Mouse (Mus musculus) midbrain, embryonic 13.5 days (tissue): ENCODE measurements at regions not wholly inside any gene's neighbourhood (a gene's known extent, or its start where the extent isn't known, plus 50 kb on each side); places are given as distances from the start of the nearest gene placed in this dataset.

Experiments
- ATAC-seq: fragments of 200-750 bp; cut with Nextera tagmentation; 2 replicates; pipeline ENCODE4 v1.8.0; 2017; ENCODE audit warnings: mild to moderate bottlenecking, moderate TSS enrichment, moderate library complexity
- H3K27ac ChIP-seq: fragments of 300-500 bp; sonication (generic); 2 replicates; pipeline ENCODE4 v1.5.1; 2015; ENCODE audit warnings: inconsistent platforms, mild to moderate bottlenecking, moderate library complexity
- H3K27me3 ChIP-seq: fragments of 300-500 bp; sonication (generic); 2 replicates; pipeline ENCODE4 v1.6.1; 2015; ENCODE audit warnings: mild to moderate bottlenecking, inconsistent platforms
- H3K36me3 ChIP-seq: fragments of 300-500 bp; sonication (generic); 2 replicates; pipeline ENCODE4 v1.6.1; 2015; ENCODE audit warnings: mild to moderate bottlenecking, inconsistent platforms
- H3K4me1 ChIP-seq: fragments of 300-500 bp; sonication (generic); replicated peaks from 2 replicates; pipeline ENCODE4 v1.6.1; 2015; ENCODE audit warnings: inconsistent platforms
- H3K4me2 ChIP-seq: fragments of 300-500 bp; sonication (generic); replicated peaks from 2 replicates; pipeline ENCODE4 v1.6.1; 2015; ENCODE audit warnings: moderate library complexity, mild to moderate bottlenecking, inconsistent platforms
- H3K4me3 ChIP-seq: fragments of 300-500 bp; sonication (generic); replicated peaks from 2 replicates; pipeline ENCODE4 v1.5.1; 2015; ENCODE audit warnings: mild to moderate bottlenecking, inconsistent platforms
- H3K9ac ChIP-seq: fragments of 300-500 bp; sonication (generic); replicated peaks from 2 replicates; pipeline ENCODE4 v1.6.1; 2015; ENCODE audit warnings: mild to moderate bottlenecking, inconsistent platforms
- H3K9me3 ChIP-seq: fragments of 300-500 bp; sonication (generic); 2 replicates; pipeline ENCODE4 v1.6.1; 2016; ENCODE audit warnings: mild to moderate bottlenecking, inconsistent platforms
- WGBS: fragments of 180-500 bp; shearing (Covaris S2); methylation state at CpG from one replicate; pipeline ENCODE4 v1.1.7; 2015; 5-methylcytosine and 5-hydroxymethylcytosine counted together

GRCm38 (mm10) chr4:99394244-99394643, 98.5 kb downstream of the Gm12689 start:
- Histone ChIP-seq H3K4me1 (no peaks in the 10 kb centered on the region), H3K4me3 (no peak overlapping the region), H3K36me3 (no peaks in the 10 kb centered on the region), H3K9me3 (no peaks in the 10 kb centered on the region), H3K4me2 (no peak overlapping the region), H3K9ac (no peak overlapping the region), H3K27ac (no peak overlapping the region), H3K27me3 (no peaks in the 10 kb centered on the region)
- 55% methylated on average over 3 of the region's 3 CpGs for WGBS
- ATAC-seq, result 0 out of 2 replicates have a peak, but pooled peaks have one; percentile 34

DNA sequence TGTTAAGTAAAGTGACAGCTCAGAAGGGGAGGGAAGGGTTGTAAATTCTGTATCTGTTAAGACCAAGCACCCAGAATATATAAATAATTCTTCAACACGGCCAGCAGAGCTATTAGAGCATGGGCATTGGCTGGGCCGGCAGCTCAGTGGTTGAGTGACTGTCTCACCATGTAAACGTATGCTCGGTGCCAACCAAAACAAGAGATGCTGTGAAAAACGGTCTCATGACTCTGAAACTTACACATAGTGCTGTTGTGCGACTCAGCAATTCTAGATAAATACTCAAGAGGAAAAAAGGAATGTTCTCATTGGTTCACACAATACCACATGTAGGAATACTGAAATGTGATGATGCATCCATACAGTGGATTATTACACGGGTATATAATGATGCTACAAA, 111.8 kb downstream of the Gm12689 start:
- ATAC-seq, result no peak
- Histone ChIP-seq H3K4me3 (no peak overlapping the region), H3K9me3 (no peaks in the 10 kb centered on the region), H3K27ac (no peak overlapping the region), H3K36me3 (no peaks in the 10 kb centered on the region), H3K4me2 (no peak overlapping the region), H3K4me1 (no peaks in the 10 kb centered on the region), H3K27me3 (peaks cover 9% of the 10 kb centered on the region; the same call in 1 of the 2 replicates), H3K9ac (no peak overlapping the region)
- 85% methylated on average over 7 of the region's 7 CpGs for WGBS

DNA sequence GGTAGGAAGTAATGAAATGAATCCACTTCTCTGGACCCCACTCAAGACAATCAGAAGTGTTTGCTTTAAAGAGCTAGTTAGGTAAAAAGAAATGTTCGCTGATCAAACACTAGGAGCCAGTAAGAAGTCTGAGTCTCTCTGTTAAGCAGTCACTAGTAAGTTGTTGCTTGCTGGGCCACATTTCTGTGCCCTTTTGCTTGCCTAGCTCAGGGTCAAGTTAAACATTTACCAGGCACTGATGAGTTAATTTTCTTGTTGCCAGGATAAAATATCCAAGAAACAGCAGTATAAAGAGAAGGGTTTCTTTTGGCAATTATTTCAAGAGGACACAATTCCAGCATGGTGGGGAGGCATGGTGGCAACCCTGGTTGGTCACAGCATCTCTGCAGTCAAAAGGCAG, 127.7 kb downstream of the Gm12689 start:
- ATAC-seq, result no peak
- Histone ChIP-seq H3K9ac (no peak overlapping the region), H3K4me1 (no peaks in the 10 kb centered on the region), H3K36me3 (no peaks in the 10 kb centered on the region), H3K9me3 (no peaks in the 10 kb centered on the region), H3K27me3 (no peaks in the 10 kb centered on the region), H3K4me2 (no peak overlapping the region), H3K4me3 (no peak overlapping the region), H3K27ac (no peak overlapping the region)
- 76% methylated on average over 1 of the region's 1 CpGs for WGBS

DNA sequence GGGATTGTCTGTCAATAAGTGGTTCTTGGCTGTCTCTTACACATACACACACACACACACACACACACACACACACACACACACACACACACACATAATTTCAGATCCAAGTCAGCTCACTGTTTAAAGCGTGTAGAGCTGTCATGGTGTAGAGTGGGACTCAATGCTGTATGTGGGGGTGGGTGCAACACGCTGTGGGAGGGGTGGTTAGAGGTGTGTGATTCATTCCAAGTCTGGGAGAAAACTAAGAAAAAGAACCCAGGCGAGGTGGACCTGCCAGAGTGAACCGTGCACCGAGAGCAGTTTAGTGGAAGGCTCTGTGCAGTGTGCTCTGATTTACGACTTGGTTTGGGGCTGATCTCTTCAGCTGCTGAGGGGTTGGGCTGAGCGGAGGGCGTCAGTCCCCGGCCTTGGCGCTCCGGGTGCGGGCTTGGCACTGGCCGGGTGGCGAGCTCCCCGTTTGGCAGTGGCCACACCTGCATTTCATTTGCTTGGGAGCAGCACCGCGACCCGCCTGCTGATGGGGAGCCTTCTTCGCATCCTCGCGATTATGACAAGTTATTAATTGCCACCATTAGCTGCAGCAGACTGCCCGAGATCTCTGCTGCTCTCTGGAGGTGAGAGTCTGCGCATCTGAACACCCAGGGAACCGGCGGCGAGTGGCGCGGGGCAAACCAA, 149.5 kb downstream of the Gm12689 start:
- 45% methylated on average over 28 of the region's 28 CpGs for WGBS
- no peak overlapping the region for H3K27ac ChIP-seq

GRCm38 (mm10) chr4:99445755-99446128, 150.0 kb downstream of the Gm12689 start:
- Histone ChIP-seq H3K36me3 (no peaks in the 10 kb centered on the region), H3K4me1 (peaks cover 3% of the 10 kb centered on the region; the same call in 1 of the 2 replicates), H3K9ac (peak overlapping the region; percentile 48; the same call in 1 of the 2 replicates), H3K4me3 (peak overlapping the region; percentile 33), H3K9me3 (no peaks in the 10 kb centered on the region), H3K4me2 (peak overlapping the region; percentile 50), H3K27me3 (peaks cover 5% of the 10 kb centered on the region; the same call in 1 of the 2 replicates), H3K27ac (no peak overlapping the region)
- WGBS, result 70% methylated on average over 9 of the region's 9 CpGs
- ATAC-seq, result peak; percentile 66; the same call in 1 of the 2 replicates

More for the DNA sequence above, 149.5 kb downstream of the Gm12689 start:
- Histone ChIP-seq H3K9ac (peak overlapping the region; percentile 48; the same call in 1 of the 2 replicates), H3K9me3 (no peaks in the 10 kb centered on the region), H3K36me3 (no peaks in the 10 kb centered on the region), H3K4me1 (peaks cover 3% of the 10 kb centered on the region; the same call in 1 of the 2 replicates), H3K4me3 (peak overlapping the region; percentile 33), H3K4me2 (peak overlapping the region; percentile 50), H3K27me3 (peaks cover 5% of the 10 kb centered on the region; the same call in 1 of the 2 replicates)
- ATAC-seq, result peak; percentile 82

- peak overlapping the region; percentile 12; the same call in 1 of the 2 replicates for H3K4me3 ChIP-seq
- H3K4me2 ChIP-seq, result peak overlapping the region; percentile 46
- peaks cover 41% of the 10 kb centered on the region for H3K27me3 ChIP-seq
- H3K9ac ChIP-seq, result no peak overlapping the region
- H3K4me1 ChIP-seq, result peaks cover 8% of the 10 kb centered on the region
- H3K9me3 ChIP-seq, result no peaks in the 10 kb centered on the region
- no peak for ATAC-seq
- WGBS, result 49% methylated on average over 4 of the region's 4 CpGs
- no peaks in the 10 kb centered on the region for H3K36me3 ChIP-seq
- H3K27ac ChIP-seq, result no peak overlapping the region
Observed at GRCm38 (mm10) chr4:99458984-99459383, 163.3 kb downstream of the Gm12689 start.

DNA sequence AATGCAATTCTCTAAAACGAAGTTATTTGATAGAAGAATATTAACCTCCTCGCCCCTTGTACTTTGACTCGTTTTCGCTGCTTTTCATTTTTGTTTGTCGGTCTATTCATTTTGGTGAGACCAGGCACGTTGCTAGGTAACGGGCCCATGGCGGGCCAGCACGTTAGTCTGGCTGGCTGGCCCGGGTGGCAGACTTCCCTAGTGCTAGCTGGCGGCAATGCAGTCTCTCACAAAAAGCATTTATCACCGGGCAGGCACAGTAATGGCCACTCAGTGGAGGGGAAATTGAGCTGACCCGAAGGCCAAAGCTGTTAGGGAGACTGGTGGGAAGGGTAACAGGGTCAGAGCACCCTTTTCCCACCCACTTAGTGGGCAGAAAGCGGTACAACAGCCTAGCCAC, 163.7 kb downstream of the Gm12689 start:
- peaks cover 8% of the 10 kb centered on the region for H3K4me1 ChIP-seq
- no peak overlapping the region for H3K9ac ChIP-seq
- no peaks in the 10 kb centered on the region for H3K36me3 ChIP-seq
- H3K9me3 ChIP-seq, result no peaks in the 10 kb centered on the region
- peak; percentile 99 for ATAC-seq
- 0 out of 2 replicates have a peak overlapping the region, but pooled peaks have one; percentile 44 for H3K27ac ChIP-seq
- H3K4me3 ChIP-seq, result peak overlapping the region; percentile 12; the same call in 1 of the 2 replicates
- peaks cover 45% of the 10 kb centered on the region for H3K27me3 ChIP-seq
- 2% methylated on average over 14 of the region's 14 CpGs for WGBS
- H3K4me2 ChIP-seq, result peak overlapping the region; percentile 46

DNA sequence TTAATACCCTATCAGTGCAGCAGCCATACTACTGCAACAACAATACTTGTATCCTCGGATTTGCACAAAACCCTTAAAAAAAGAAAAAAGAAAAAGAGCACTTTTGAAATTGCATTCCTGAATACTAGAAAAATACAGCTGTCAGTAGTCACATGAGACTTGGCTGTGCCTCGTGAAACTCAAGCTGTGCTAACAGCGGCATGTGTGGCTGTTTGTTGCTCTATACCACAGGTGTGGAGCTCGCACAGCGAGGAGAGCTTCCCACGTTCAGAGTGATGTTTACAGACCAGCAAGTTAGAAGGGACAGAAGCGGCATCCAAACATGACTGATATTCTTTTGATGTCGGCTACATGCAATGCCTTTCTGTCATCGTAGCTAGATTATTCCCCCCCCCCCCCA, 169.8 kb downstream of the Gm12689 start:
- Histone ChIP-seq H3K9ac (no peak overlapping the region), H3K9me3 (no peaks in the 10 kb centered on the region), H3K27ac (no peak overlapping the region), H3K4me3 (no peak overlapping the region), H3K4me2 (no peak overlapping the region), H3K36me3 (no peaks in the 10 kb centered on the region), H3K27me3 (peaks cover 11% of the 10 kb centered on the region), H3K4me1 (no peaks in the 10 kb centered on the region)
- no peak for ATAC-seq
- 82% methylated on average over 9 of the region's 9 CpGs for WGBS

DNA sequence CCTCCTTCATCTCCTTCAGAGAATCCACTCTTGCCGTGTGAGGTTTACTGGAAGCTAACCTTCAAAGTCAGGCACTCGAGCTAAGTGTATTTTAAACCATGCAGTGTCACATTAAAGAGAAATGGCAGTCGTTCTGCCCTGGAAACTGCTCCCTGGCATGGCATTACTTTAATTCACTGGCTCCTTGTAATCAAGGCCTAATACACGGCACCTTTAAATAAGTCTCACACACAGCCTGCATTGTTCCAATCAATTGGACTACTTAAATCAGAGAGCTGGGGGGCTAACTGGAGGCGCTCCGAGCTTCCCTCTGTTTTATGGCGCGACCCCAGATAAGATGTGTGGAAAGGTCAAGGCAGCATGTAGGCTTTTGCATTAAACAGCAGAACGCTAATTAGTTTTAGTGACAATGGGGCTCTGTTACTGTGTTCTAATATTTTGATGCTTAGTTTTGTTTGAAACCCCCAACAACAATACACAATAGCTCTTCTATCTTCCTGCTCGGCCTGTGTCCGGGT, 180.1 kb downstream of the Gm12689 start:
- Histone ChIP-seq H3K9ac (no peak overlapping the region), H3K27ac (no peak overlapping the region), H3K4me2 (no peak overlapping the region), H3K9me3 (no peaks in the 10 kb centered on the region), H3K4me3 (no peak overlapping the region), H3K36me3 (no peaks in the 10 kb centered on the region), H3K4me1 (peaks cover 10% of the 10 kb centered on the region), H3K27me3 (no peaks in the 10 kb centered on the region; the same call in 1 of the 2 replicates)
- ATAC-seq, result peak; percentile 40; the same call in 1 of the 2 replicates
- 20% methylated on average over 11 of the region's 11 CpGs for WGBS

DNA sequence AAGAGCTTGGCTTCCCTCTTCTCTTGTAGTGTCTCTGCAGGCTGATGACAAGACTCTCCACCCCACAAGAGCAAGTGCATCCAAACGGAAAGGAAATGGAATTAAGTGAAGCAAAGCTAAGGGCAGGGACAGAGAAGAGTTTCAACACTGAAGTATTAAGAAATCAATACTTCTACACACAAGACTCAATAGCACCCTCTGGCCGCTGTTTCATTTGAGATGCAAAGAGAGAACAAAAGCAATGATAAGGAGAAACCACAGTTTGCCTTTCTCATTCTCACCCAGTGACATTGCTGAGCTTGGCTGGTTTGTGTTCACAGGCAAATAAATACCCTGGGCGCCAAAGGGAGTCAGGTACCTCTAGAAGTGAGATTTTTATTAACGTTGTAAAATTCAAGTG, 171.8 kb upstream of the Foxd3 start:
- 65% methylated on average over 4 of the region's 4 CpGs for WGBS
- H3K36me3 ChIP-seq, result no peaks in the 10 kb centered on the region
- no peaks in the 10 kb centered on the region for H3K4me1 ChIP-seq

GRCm38 (mm10) chr4:99491536-99492514, 164.3 kb upstream of the Foxd3 start:
- Histone ChIP-seq H3K4me2 (no peak overlapping the region), H3K27ac (no peak overlapping the region), H3K4me3 (no peak overlapping the region), H3K4me1 (no peaks in the 10 kb centered on the region), H3K36me3 (no peaks in the 10 kb centered on the region), H3K9ac (no peak overlapping the region), H3K27me3 (no peaks in the 10 kb centered on the region), H3K9me3 (no peaks in the 10 kb centered on the region)
- no peak for ATAC-seq
- 78% methylated on average over 12 of the region's 12 CpGs for WGBS

More for the DNA sequence above, 171.8 kb upstream of the Foxd3 start:
- no peak overlapping the region for H3K4me2 ChIP-seq
- no peaks in the 10 kb centered on the region for H3K9me3 ChIP-seq
- no peak for ATAC-seq
- H3K4me3 ChIP-seq, result no peak overlapping the region
- no peaks in the 10 kb centered on the region for H3K27me3 ChIP-seq
- H3K9ac ChIP-seq, result no peak overlapping the region
- no peak overlapping the region for H3K27ac ChIP-seq
